Mouse (Mus musculus): ENCODE measurements at regions not wholly inside any gene's neighbourhood (a gene's known extent, or its start where the extent isn't known, plus 50 kb on each side); places are given as distances from the start of the nearest gene placed in this dataset.

DNA sequence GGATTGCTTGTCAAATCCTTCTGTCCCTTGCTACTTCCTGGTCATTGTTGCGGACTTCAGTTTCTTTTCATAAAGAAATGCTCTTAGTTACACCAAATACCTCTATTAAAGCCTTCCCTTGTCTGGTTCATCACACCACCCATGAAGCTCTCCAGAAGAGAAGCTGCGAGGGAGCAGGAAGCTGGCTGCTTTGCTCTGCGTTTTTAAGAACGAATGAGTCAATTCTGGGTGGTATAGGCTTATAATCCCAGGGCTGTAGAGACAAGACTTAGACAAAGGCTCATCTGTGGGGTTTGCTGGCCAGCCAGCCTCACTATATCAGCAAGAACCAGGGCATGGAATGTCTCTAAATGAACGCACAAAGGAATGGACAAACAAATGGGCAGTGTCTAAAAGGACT is 124.4 kb downstream of the Maf start:
- Histone ChIP-seq H3K4me3 (no peak overlapping the region), H3K9me3 (no peaks in the 10 kb centered on the region), H3K36me3 (no peaks in the 10 kb centered on the region), H3K27me3 (no peaks in the 10 kb centered on the region), H3K9ac (no peak overlapping the region), H3K4me2 (replicated peaks) (no peak overlapping the region), H3K4me1 (peaks cover 17% of the 10 kb centered on the region), H3K27ac (no peak overlapping the region)
- ATAC-seq (ENCODE audit: low FRiP score, low read depth), result no peak
- 84% methylated on average over 5 of the region's 5 CpGs for WGBS

DNA sequence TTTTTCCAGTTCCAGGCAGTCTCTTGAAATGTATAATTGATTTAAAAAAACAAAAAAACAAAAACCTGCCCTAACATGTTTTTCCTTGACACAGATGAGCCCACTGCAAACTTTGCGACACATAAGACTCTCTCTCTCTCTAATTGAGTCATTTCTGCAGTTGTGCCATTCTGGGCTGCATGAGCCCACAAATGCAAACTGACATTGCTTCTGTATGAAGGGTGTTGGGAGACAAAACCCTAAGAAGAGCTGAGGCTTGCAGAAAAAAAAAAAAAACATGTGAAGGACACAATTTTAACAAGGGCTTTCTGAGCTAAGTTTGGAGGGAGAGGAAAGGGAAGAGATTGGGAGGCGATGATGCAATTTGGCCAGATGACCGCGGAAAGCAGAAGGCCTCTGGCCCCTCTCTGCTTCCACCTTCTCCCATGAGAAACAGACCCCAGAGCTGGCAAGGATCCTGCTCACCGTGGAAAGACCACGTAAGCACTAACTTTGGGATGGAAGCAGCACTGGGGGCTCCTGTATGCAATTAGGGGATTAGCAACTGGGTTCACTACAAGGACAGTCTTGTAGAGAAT is 125.6 kb downstream of the Maf start:
- Histone ChIP-seq H3K9me3 (no peaks in the 10 kb centered on the region), H3K9ac (no peak overlapping the region), H3K4me1 (peaks cover 17% of the 10 kb centered on the region), H3K4me2 (replicated peaks) (no peak overlapping the region), H3K27ac (no peak overlapping the region), H3K36me3 (no peaks in the 10 kb centered on the region), H3K27me3 (no peaks in the 10 kb centered on the region), H3K4me3 (no peak overlapping the region)
- ATAC-seq (ENCODE audit: low FRiP score, low read depth), result no peak
- 64% methylated on average over 6 of the region's 6 CpGs for WGBS

DNA sequence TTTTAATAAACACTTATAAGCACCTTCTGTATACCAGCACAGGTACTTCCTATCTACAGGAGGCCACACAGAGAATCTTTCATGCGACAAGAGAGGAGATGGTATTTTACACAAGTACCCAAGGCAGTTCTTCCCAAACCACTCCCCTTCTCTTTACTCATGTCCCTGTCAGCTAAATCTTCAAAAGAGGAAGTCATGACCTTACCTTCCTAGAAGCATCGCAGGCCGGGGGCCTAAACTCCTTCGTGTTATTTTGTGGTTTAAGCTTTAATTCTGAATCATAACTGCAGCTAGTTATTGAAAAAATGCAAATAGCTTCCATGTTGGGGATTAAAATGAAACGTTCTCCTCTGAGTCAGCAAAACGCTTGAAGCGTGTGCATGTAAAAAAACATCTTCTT is 139.2 kb downstream of the Maf start:
- Histone ChIP-seq H3K4me3 (no peak overlapping the region), H3K9me3 (no peaks in the 10 kb centered on the region), H3K27me3 (no peaks in the 10 kb centered on the region), H3K4me2 (replicated peaks) (no peak overlapping the region), H3K36me3 (no peaks in the 10 kb centered on the region), H3K9ac (no peak overlapping the region), H3K27ac (no peak overlapping the region), H3K4me1 (no peaks in the 10 kb centered on the region)
- ATAC-seq (ENCODE audit: low FRiP score, low read depth), result no peak
- 81% methylated on average over 7 of the region's 7 CpGs for WGBS

DNA sequence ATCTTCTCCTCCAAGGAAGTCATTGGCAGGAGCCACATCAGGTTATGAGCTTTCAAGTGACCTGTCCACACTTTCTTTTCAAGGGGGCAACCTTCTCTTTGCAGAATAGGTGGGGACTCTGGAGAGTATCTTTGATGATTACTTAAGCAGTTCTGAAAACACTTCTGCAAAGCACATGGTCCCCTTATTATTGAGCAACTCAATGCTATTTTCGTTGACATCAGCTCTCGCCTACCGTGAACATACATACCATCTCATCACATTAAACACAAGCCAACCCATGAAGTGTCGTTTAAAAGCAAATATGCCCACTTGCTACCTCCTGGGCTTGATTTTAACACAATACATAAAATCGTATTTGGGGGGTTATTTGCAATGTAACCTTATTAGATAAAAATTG is 141.8 kb downstream of the Maf start:
- Histone ChIP-seq H3K4me1 (no peaks in the 10 kb centered on the region), H3K9ac (no peak overlapping the region), H3K4me3 (no peak overlapping the region), H3K36me3 (no peaks in the 10 kb centered on the region), H3K27me3 (no peaks in the 10 kb centered on the region), H3K27ac (no peak overlapping the region), H3K9me3 (no peaks in the 10 kb centered on the region), H3K4me2 (replicated peaks) (no peak overlapping the region)
- 79% methylated on average over 5 of the region's 5 CpGs for WGBS
- ATAC-seq (ENCODE audit: low FRiP score, low read depth), result no peak

DNA sequence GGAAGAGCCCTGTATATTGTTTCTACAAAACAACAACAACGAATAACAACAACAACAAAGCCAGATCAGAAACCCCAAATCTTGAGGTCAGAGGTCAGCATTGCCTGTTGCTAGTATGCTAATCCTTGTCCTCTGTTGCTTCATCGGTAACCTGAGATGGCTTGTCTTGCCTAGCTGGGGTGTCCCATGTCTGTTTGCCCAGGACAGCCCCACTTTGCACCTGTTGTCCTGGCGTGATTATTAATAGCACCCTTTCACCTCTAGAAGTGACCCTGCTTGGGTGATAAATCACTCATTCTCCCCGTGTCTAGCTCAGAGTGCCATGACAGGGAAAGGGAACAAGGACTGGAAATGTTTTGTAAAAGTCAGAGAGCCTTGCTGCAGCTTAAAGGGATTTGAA is 145.2 kb downstream of the Maf start:
- WGBS, result 30% methylated on average over 4 of the region's 4 CpGs
- no peak overlapping the region for H3K9ac ChIP-seq
- H3K27me3 ChIP-seq, result no peaks in the 10 kb centered on the region
- no peaks in the 10 kb centered on the region for H3K4me1 ChIP-seq
- no peak overlapping the region for H3K4me3 ChIP-seq
- no peaks in the 10 kb centered on the region for H3K9me3 ChIP-seq
- H3K27ac ChIP-seq, result no peak overlapping the region
- H3K36me3 ChIP-seq, result no peaks in the 10 kb centered on the region
- no peak for ATAC-seq (ENCODE audit: low FRiP score, low read depth)
- H3K4me2 ChIP-seq (replicated peaks), result no peak overlapping the region

DNA sequence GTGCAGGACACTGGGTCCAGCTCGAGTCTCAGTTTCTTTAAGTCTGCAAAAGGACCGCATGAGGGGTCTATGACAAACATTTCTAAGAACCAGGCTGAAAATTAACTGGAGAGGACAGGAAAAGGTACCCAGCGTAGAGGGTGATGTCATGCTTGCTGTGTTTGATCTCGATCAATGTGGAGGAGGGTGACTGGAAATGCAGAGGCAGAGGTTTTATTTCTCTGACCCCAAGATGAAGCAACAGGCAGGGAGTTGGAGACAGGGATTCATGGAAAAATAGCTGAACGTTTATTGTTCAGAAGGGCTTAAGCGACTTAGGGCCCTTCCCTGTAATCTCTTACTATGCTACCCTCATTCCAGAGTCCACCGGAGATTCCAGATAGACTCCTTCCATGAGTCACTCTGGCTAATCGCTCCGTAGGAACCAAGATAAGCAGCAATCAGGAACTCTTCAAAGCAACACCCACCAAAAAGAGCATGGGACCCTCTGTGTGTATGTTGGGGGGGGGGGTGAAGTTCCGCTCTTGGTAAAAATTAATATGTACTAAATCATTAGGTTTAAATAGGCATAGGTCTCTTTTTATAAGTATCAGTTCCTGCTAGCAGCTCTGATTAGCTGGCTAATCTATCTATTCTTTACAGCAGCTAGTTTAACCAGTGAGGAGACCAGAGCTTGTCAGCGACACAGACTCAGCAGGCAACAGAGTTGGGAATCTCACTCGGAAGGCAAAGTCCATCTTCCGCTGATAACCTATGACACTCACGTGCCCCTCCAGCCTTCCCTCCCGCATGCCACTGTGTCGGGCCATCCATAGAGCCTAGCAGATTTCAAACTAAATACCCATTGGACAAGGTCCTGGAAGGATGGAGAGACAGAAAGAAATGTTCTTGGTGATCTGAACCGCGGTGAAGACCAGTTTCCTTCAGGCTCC is 146.3 kb downstream of the Maf start:
- H3K4me2 ChIP-seq (replicated peaks), result no peak overlapping the region
- no peaks in the 10 kb centered on the region for H3K4me1 ChIP-seq
- H3K27ac ChIP-seq, result no peak overlapping the region
- no peaks in the 10 kb centered on the region for H3K36me3 ChIP-seq
- H3K4me3 ChIP-seq, result no peak overlapping the region
- WGBS, result 76% methylated on average over 18 of the region's 18 CpGs
- H3K9me3 ChIP-seq, result no peaks in the 10 kb centered on the region
- ATAC-seq (ENCODE audit: low FRiP score, low read depth), result no peak
- no peak overlapping the region for H3K9ac ChIP-seq
- H3K27me3 ChIP-seq, result peaks cover 2% of the 10 kb centered on the region; the same call in 1 of the 2 replicates

DNA sequence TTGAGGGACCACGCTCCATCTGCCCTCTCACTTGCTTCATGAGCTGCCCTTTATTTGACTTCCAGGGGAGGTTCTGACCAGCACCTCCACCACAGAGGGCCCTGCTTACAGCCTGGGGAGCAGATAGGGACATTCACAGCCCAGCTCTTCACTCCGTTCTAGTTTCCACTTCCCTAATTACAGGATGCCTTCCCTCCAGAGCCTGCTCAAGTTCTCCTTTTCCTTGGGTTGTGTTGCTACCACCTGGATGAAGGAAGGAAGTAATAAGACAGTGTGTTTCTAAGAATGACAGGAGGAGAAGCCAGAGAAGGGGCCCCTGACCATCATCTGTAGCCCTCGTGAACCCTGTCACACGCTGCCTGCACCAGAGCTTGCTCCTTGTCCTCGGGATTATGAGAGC is 152.1 kb downstream of the Maf start:
- H3K4me1 ChIP-seq, result no peaks in the 10 kb centered on the region
- H3K4me3 ChIP-seq, result no peak overlapping the region
- 81% methylated on average over 5 of the region's 5 CpGs for WGBS
- H3K9ac ChIP-seq, result no peak overlapping the region
- peaks cover 11% of the 10 kb centered on the region; the same call in 1 of the 2 replicates for H3K27me3 ChIP-seq
- H3K27ac ChIP-seq, result no peak overlapping the region
- H3K9me3 ChIP-seq, result no peaks in the 10 kb centered on the region
- ATAC-seq (ENCODE audit: low FRiP score, low read depth), result no peak
- H3K36me3 ChIP-seq, result no peaks in the 10 kb centered on the region
- H3K4me2 ChIP-seq (replicated peaks), result no peak overlapping the region

DNA sequence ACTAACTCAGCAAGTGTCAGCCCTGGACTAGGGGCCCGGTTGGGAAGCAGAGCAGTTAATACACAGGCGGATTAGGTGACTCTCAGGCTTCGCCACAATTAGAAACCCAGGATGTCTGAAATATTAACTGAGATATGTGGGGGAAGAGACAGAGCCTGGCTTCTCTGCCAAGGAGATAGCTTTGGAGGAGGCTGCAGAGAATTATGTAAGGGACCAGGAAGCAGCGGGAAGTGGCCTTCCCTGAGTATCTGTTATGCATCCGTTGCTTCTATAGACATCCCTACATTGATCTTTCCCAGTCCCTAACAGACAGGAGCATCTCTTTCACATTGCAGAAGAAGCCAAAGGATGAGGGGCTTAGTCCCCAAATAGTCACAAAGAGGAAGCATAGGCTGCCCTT is 153.4 kb downstream of the Maf start:
- Histone ChIP-seq H3K27ac (no peak overlapping the region), H3K4me2 (replicated peaks) (no peak overlapping the region), H3K27me3 (peaks cover 13% of the 10 kb centered on the region; the same call in 1 of the 2 replicates), H3K4me3 (no peak overlapping the region), H3K36me3 (no peaks in the 10 kb centered on the region), H3K9me3 (no peaks in the 10 kb centered on the region), H3K9ac (no peak overlapping the region), H3K4me1 (no peaks in the 10 kb centered on the region)
- ATAC-seq (ENCODE audit: low FRiP score, low read depth), result no peak
- 67% methylated on average over 5 of the region's 5 CpGs for WGBS

DNA sequence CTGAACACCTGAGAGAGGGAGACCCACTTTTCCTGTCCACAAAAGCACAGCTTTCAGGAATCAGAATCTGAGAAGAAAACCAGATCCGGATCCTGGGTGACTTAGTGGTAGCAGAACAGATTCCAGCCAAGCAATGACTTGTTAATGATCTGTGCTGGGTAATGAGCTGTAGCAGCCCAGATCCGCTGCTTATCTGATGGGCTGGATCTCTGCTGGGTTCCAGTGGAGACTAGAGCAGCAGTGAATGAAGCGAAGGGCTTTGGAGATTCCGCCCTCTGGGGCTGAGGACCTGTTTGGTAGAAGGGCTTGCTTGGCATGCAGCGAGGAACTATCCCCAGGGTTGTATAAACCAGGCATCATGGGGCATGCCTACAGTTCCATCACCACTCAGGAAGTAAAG is 156.3 kb downstream of the Maf start:
- H3K4me1 ChIP-seq, result no peaks in the 10 kb centered on the region
- no peaks in the 10 kb centered on the region for H3K36me3 ChIP-seq
- ATAC-seq (ENCODE audit: low FRiP score, low read depth), result no peak

DNA sequence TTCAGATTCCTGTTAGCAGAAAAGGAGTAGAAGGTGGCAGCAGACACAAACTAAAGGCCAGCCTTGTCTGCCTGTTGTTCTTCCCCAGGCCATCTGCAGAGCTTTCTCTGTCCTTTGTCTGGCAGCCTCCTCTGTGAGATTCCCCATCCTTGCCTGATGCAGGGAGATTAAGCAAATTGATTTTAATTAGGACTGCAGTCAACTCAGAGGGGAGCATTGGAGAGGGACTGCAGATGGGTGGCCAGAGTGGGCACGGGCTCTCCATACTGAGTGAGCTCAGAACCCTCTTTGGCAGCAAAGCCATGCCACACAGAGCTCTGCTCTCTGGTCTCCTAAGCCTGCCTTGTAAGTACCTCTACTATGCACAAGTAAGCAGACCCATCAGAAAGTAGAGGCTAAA is 158.5 kb downstream of the Maf start:
- H3K4me1 ChIP-seq, result peaks cover 6% of the 10 kb centered on the region
- ATAC-seq (ENCODE audit: low FRiP score, low read depth), result no peak
- H3K9ac ChIP-seq, result no peak overlapping the region
- 0 out of 2 replicates have a peak, but pooled peaks cover 3% of the 10 kb centered on the region for H3K9me3 ChIP-seq
- no peak overlapping the region for H3K27ac ChIP-seq
- H3K36me3 ChIP-seq, result no peaks in the 10 kb centered on the region
- WGBS, result 76% methylated on average over 1 of the region's 1 CpGs
- no peak overlapping the region for H3K4me3 ChIP-seq
- H3K4me2 ChIP-seq (replicated peaks), result no peak overlapping the region
- peaks cover 4% of the 10 kb centered on the region; the same call in 1 of the 2 replicates for H3K27me3 ChIP-seq

More for the DNA sequence above, 156.3 kb downstream of the Maf start:
- no peaks in the 10 kb centered on the region for H3K9me3 ChIP-seq
- H3K4me2 ChIP-seq (replicated peaks), result no peak overlapping the region
- no peak overlapping the region for H3K9ac ChIP-seq
- no peak overlapping the region for H3K27ac ChIP-seq
- peaks cover 14% of the 10 kb centered on the region; the same call in 1 of the 2 replicates for H3K27me3 ChIP-seq
- H3K4me3 ChIP-seq, result no peak overlapping the region
- 75% methylated on average over 5 of the region's 5 CpGs for WGBS

DNA sequence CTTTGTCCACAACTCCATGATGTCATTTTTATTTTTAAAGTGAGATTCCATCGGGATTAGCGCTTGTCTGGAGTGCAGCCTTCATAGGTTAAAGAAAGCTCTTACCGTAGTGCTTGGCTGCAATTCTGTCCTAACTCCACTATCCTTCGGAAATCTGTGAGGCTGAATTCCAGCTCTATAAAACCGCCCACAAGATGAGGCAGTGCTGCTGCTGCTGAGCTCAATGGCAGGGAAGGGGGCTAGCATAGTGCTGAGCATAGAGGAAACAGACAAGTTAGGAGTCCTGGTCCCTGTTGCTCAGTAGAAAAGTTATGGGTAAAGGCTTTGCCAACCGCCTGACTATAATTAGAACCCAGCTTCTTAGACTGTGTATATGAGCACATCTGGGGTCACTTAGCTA is 163.5 kb downstream of the Maf start:
- H3K4me2 ChIP-seq (replicated peaks), result no peak overlapping the region
- no peak overlapping the region for H3K27ac ChIP-seq
- H3K4me1 ChIP-seq, result peaks cover 11% of the 10 kb centered on the region
- H3K36me3 ChIP-seq, result no peaks in the 10 kb centered on the region
- WGBS, result 31% methylated on average over 6 of the region's 6 CpGs
- 0 out of 2 replicates have a peak, but pooled peaks cover 3% of the 10 kb centered on the region for H3K9me3 ChIP-seq
- peak; percentile 75 for ATAC-seq (ENCODE audit: low FRiP score, low read depth)
- no peak overlapping the region for H3K4me3 ChIP-seq
- peaks cover 19% of the 10 kb centered on the region for H3K27me3 ChIP-seq
- H3K9ac ChIP-seq, result no peak overlapping the region

DNA sequence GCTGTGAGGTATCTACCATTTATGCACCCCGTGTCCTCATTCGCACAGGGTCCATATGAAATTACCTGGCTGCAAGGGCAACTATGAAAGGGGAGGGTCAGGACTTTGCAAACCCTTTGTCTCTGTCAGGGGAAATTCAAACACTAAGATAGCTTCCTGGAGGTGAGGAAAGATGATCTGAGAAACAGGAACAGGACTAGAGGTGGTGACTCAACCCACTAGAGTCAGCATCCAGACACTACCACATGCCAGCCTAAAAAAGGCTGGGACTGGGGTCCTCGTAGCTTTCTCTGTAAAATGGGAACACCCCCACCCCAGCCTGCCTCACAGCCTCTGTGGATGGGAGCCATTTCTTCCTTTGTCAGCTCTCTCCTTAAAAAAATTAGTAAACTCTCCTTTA is 164.7 kb downstream of the Maf start:
- peaks cover 17% of the 10 kb centered on the region for H3K27me3 ChIP-seq
- H3K36me3 ChIP-seq, result no peaks in the 10 kb centered on the region
- H3K9me3 ChIP-seq, result 0 out of 2 replicates have a peak, but pooled peaks cover 3% of the 10 kb centered on the region
- no peak overlapping the region for H3K4me3 ChIP-seq
- 85% methylated on average over 3 of the region's 3 CpGs for WGBS
- no peak for ATAC-seq (ENCODE audit: low FRiP score, low read depth)
- no peak overlapping the region for H3K4me2 ChIP-seq (replicated peaks)
- no peak overlapping the region for H3K9ac ChIP-seq
- H3K27ac ChIP-seq, result no peak overlapping the region
- H3K4me1 ChIP-seq, result peaks cover 11% of the 10 kb centered on the region
